Mouse (Mus musculus) kidney, adult 2 months (tissue): Measurements from ENCODE around the gene Gm1043.

Source experiments
- CTCF ChIP-seq: fragments of 200-500 bp; conservative IDR thresholded peaks from 2 replicates; pipeline ENCODE4 v1.5.1; 2011; ENCODE audit warnings: low read depth, mild to moderate bottlenecking, control low read depth, low read length, moderate library complexity, mixed read lengths; ENCODE audit not compliant: insufficient read depth, insufficient read length
- POLR2A ChIP-seq: fragments of 200-500 bp; IDR thresholded peaks from one replicate; pipeline ENCODE4 v1.6.1; 2011; ENCODE audit warnings: low read depth, low read length, control low read depth

DNA sequence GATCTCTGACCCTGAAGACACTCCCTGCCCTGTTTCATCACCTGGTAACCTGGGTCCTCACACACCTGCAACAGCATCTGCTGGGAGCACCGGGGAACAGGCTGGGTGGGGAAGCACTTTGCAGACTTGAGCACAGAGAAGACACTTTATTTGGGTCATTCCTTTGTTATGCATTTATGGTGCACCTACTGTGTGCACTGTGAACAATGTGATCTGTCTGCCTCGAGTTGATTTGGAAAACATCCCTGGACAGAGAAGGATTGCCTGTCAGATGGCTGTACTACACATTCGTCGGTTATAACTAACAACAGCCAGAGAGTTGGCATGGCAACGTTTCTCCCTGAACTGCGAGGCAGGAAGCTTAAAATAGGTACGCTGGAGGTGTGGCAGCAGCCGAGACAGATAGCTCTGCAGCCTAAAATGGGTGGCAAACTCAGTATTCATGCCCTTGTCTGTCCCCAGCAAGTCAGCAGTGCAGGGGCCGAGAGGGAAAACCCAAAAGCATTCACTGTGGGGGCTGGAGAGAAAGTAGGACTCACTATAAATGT is 147.9 kb downstream of the Gm1043 start:
- TF ChIP-seq CTCF, result no peak
- no peak for TF ChIP-seq POLR2A
